Mouse (Mus musculus): ENCODE measurements at regions not wholly inside any gene's neighbourhood (a gene's known extent, or its start where the extent isn't known, plus 50 kb on each side); places are given as distances from the start of the nearest gene placed in this dataset.

- CTCF ChIA-PET: interaction anchor here in 1 of 4 experiments (0.5 to 1.0 kb wide), 3 partner anchors 17 to 601 kb away, joined by 3 to 4 read pairs (median 3); no protein-coding TSS in a partner anchor
- POLR2A ChIA-PET: no interaction called here
Measured at GRCm38 (mm10) chr9:90683319-90683718, 412.7 kb upstream of the Tbc1d2b start.

- ChIA-PET CTCF (no interaction called here), POLR2A (no interaction called here)
Measured at GRCm38 (mm10) chr9:90690066-90690465, 419.5 kb upstream of the Tbc1d2b start.

GRCm38 (mm10) chr9:90691137-90691536 lies 420.5 kb upstream of the Tbc1d2b start:
- POLR2A ChIA-PET: no interaction called here
- CTCF ChIA-PET: no interaction called here

GRCm38 (mm10) chr9:90691676-90692661 lies 421.4 kb upstream of the Tbc1d2b start:
- CTCF ChIA-PET: no interaction called here
- POLR2A ChIA-PET: no interaction called here

- ChIA-PET CTCF (no interaction called here), POLR2A (no interaction called here)
Measured at GRCm38 (mm10) chr9:90693031-90693671, 422.5 kb upstream of the Tbc1d2b start.

GRCm38 (mm10) chr9:90694051-90694645 lies 423.5 kb upstream of the Tbc1d2b start:
- ChIA-PET CTCF (no interaction called here), POLR2A (no interaction called here)

GRCm38 (mm10) chr9:90695693-90696092 lies 425.1 kb upstream of the Tbc1d2b start:
- ChIA-PET POLR2A (no interaction called here), CTCF (no interaction called here)

GRCm38 (mm10) chr9:90697279-90698000 lies 426.8 kb upstream of the Tbc1d2b start:
- CTCF ChIA-PET: interaction anchor here in 1 of 4 experiments (0.6 kb wide), 1 partner anchor 246 kb away, joined by 5 read pairs; no protein-coding TSS in a partner anchor
- POLR2A ChIA-PET: interaction anchor here in 2 of 4 experiments (0.6 to 0.7 kb wide), 2 partner anchors 194 to 334 kb away, joined by 3 to 5 read pairs; no protein-coding TSS in a partner anchor

- ChIA-PET CTCF (interaction anchor here in 3 of 4 experiments (1.0 to 2.2 kb wide), 5 partner anchors 13 to 630 kb away, joined by 4 to 8 read pairs (median 6); no protein-coding TSS in a partner anchor), POLR2A (interaction anchor here in 1 of 4 experiments (0.5 kb wide), 1 partner anchor 371 kb away, joined by 4 read pairs; no protein-coding TSS in a partner anchor)
Measured at GRCm38 (mm10) chr9:90698439-90698838, 427.8 kb upstream of the Tbc1d2b start.

- POLR2A ChIA-PET: interaction anchor here in 1 of 4 experiments (0.5 kb wide), 1 partner anchor 371 kb away, joined by 4 read pairs; no protein-coding TSS in a partner anchor
- CTCF ChIA-PET: interaction anchor here (0.7 to 2.2 kb wide), 6 partner anchors 9 to 629 kb away, joined by 4 to 17 read pairs (median 6); no protein-coding TSS in a partner anchor
Measured at GRCm38 (mm10) chr9:90699064-90699463, 428.5 kb upstream of the Tbc1d2b start.

- ChIA-PET POLR2A (no interaction called here), CTCF (interaction anchor here in 3 of 4 experiments (0.6 to 2.2 kb wide), 5 partner anchors 17 to 343 kb away, joined by 3 to 7 read pairs (median 3); no protein-coding TSS in a partner anchor)
Measured at GRCm38 (mm10) chr9:90700236-90701179, 429.9 kb upstream of the Tbc1d2b start.

GRCm38 (mm10) chr9:90701180-90701765 lies 430.7 kb upstream of the Tbc1d2b start:
- CTCF ChIA-PET: no interaction called here
- POLR2A ChIA-PET: no interaction called here

- CTCF ChIA-PET: interaction anchor here in 1 of 4 experiments (0.7 kb wide), 1 partner anchor 14 kb away, joined by 3 read pairs; no protein-coding TSS in a partner anchor
- POLR2A ChIA-PET: no interaction called here
Measured at GRCm38 (mm10) chr9:90713685-90714084, 443.1 kb upstream of the Tbc1d2b start.

GRCm38 (mm10) chr9:90731450-90731849 lies 460.8 kb upstream of the Tbc1d2b start:
- ChIA-PET CTCF (no interaction called here), POLR2A (no interaction called here)

GRCm38 (mm10) chr9:90757175-90757574 lies 486.6 kb upstream of the Tbc1d2b start:
- ChIA-PET POLR2A (no interaction called here), CTCF (no interaction called here)

GRCm38 (mm10) chr9:90774296-90774695 lies 503.7 kb upstream of the Tbc1d2b start:
- ChIA-PET POLR2A (no interaction called here), CTCF (no interaction called here)

GRCm38 (mm10) chr9:90789545-90789944 lies 518.9 kb upstream of the Tbc1d2b start:
- POLR2A ChIA-PET: no interaction called here
- CTCF ChIA-PET: no interaction called here

- ChIA-PET CTCF (no interaction called here), POLR2A (no interaction called here)
Measured at GRCm38 (mm10) chr9:90791871-90792270, 521.3 kb upstream of the Tbc1d2b start.

All from embryonic stem cell, embryonic (primary cell).